17 mouse cellular contexts compared by ENCODE assay signal in the genomic region with DNA sequence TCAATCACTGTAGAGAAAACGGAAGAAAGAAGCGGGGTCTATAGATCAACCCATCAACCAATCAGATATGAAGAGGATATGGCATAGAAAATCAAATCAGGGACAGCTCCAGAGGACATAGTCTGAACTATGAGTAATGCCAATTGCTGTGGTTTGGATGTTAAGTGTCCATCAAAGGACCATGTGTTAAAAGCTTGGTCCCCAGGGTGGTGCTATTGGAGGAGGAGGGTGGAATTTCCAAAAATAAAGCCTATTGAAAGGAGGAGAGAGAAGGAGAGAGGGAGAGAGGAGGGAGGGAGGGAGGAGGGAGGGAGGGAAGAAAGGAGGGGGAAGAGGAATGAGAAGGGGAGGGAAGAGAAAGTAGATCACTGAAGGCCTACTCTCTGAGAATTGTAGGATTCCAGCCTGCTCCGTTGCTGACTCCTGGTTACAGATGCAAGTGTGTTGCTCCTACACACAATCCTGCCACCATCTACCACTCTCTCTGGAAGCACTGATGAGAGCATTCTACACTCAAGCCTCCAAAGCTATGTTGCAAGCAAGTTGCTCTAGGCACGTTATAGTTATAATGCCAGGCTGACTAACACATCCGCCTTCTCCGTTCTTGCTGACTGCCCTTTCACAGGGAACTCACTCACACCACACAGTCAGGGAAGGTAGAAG.
"Had no signal": no experiment of that assay in that cellular context is flagged by ENCODE, and none has a peak within 500 bp of the region (broad histone marks: within the 10 kb centered on the region; RNA-seq: fewer than 3 reads in every experiment).

No protein-coding gene starts in this region.

- H3K9me3 ChIP-seq: midbrain, embryonic 10.5 days; midbrain, embryonic 12.5 days; neural tube, embryonic 13.5 days; neural tube, embryonic 15.5 days; stomach, embryonic 15.5 days had no signal

- H3K4me1 ChIP-seq: midbrain, embryonic 10.5 days; midbrain, embryonic 12.5 days; neural tube, embryonic 15.5 days; stomach, embryonic 15.5 days had no signal

- H3K9ac ChIP-seq: lung, embryonic 14.5 days; midbrain, embryonic 12.5 days; neural tube, embryonic 13.5 days; neural tube, embryonic 15.5 days; stomach, embryonic 15.5 days had no signal

- DNase-seq: lung, adult 18-20 months; lung, embryonic 14.5 days; lung, postnatal 10 days; lung, postnatal 4 days; midbrain, embryonic 14.5 days; right cerebral cortex, postnatal 25 days; thymus, adult 2 months; thymus, postnatal 25 days; thymus, postnatal 4 days had no signal

- H3K4me3 ChIP-seq: midbrain, embryonic 10.5 days; midbrain, embryonic 12.5 days; myocyte; neural tube, embryonic 13.5 days; neural tube, embryonic 15.5 days; stomach, embryonic 15.5 days had no signal

- H3K27me3 ChIP-seq: midbrain, embryonic 12.5 days; neural tube, embryonic 13.5 days; neural tube, embryonic 15.5 days; stomach, embryonic 15.5 days had no signal

- ATAC-seq: midbrain, embryonic 16.5 days had no signal

- H3K27ac ChIP-seq: midbrain, embryonic 10.5 days; midbrain, embryonic 12.5 days; neural tube, embryonic 13.5 days; neural tube, embryonic 15.5 days; stomach, embryonic 15.5 days; stomach, postnatal 0 days had no signal

- H3K4me2 ChIP-seq: lung, embryonic 14.5 days; midbrain, embryonic 12.5 days; neural tube, embryonic 13.5 days; neural tube, embryonic 15.5 days; stomach, embryonic 15.5 days had no signal

- H3K36me3 ChIP-seq: midbrain, embryonic 10.5 days; midbrain, embryonic 12.5 days; stomach, embryonic 15.5 days had no signal
